Mouse (Mus musculus) intestine, embryonic 15.5 days (tissue): ENCODE measurements around the gene Rcn3. TPM values are rescaled to one million over a fixed set of nuclear protein-coding genes. Genes with fewer than 3 reads are reported as not detected.

Source experiments
- ATAC-seq: fragments of 200-750 bp; cut with Nextera tagmentation; 2 replicates; pipeline ENCODE4 v1.8.0; 2017; ENCODE audit warnings: moderate TSS enrichment, moderate library complexity
- H3K27ac ChIP-seq: fragments of 300-500 bp; sonication (generic); 2 replicates; pipeline ENCODE4 v1.5.1; 2015; ENCODE audit warnings: mild to moderate bottlenecking, inconsistent platforms
- H3K27me3 ChIP-seq: fragments of 300-500 bp; sonication (generic); replicated peaks from 2 replicates; pipeline ENCODE4 v1.6.1; 2015; ENCODE audit warnings: inconsistent platforms
- H3K36me3 ChIP-seq: fragments of 300-500 bp; sonication (generic); 2 replicates; pipeline ENCODE4 v1.6.1; 2015; ENCODE audit warnings: inconsistent platforms
- H3K4me1 ChIP-seq: fragments of 300-500 bp; sonication (generic); replicated peaks from 2 replicates; pipeline ENCODE4 v1.6.1; 2015; ENCODE audit warnings: inconsistent platforms
- H3K4me2 ChIP-seq: fragments of 300-500 bp; sonication (generic); replicated peaks from 2 replicates; pipeline ENCODE4 v1.6.1; 2015; ENCODE audit warnings: mild to moderate bottlenecking, inconsistent platforms
- H3K4me3 ChIP-seq: fragments of 300-500 bp; sonication (generic); replicated peaks from 2 replicates; pipeline ENCODE4 v1.5.1; 2015; ENCODE audit warnings: inconsistent platforms
- H3K9ac ChIP-seq: fragments of 300-500 bp; sonication (generic); 2 replicates; pipeline ENCODE4 v1.6.1; 2015; ENCODE audit warnings: inconsistent platforms
- H3K9me3 ChIP-seq: fragments of 300-500 bp; sonication (generic); 2 replicates; pipeline ENCODE4 v1.6.1; 2016; ENCODE audit warnings: inconsistent platforms
- WGBS: fragments of 180-500 bp; shearing (Covaris S2); methylation state at CpG from one replicate; pipeline ENCODE4 v1.1.7; 2015; 5-methylcytosine and 5-hydroxymethylcytosine counted together
- polyA plus RNA-seq: library from polyadenylated mRNA; unstranded; fragments of >200 nt; fragmentation: Nextera tagmentation; extraction: Ambion mirVana; gene quantifications from 2 replicates; pipeline ENCODE4 v1.2.1, GENCODE M21; 2015

Gene Rcn3
- polyA plus RNA-seq, result 265 and 267 TPM in 2 replicates

DNA sequence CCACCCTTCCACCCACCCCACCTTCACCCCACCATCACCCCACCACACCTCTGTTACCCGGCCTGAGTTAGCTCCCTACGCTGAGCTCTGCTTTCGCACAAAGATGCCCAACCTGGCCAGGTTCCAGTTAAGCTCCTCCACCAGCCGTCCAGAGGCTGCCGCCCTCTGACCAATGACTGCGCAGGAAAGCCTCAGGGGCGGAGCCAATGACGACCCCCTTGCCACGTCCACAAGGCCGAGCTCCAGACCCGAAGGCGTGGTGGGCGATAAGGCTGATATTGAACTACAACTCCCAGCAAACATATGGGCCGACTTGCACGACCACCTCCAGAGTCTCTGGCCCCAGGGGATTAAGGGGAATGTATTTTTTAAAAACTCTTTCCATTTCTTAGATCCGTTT, at the start of gene Rcn3:
Gene Rcn3, minus strand, starts transcription at position 174 of the 400 bp plus-strand sequence.
- peak within 1 kb of the TSS; percentile 50 for H3K4me3 ChIP-seq
- H3K27ac ChIP-seq, result peak within 1 kb of the TSS; percentile 83
- H3K4me1 ChIP-seq, result peaks cover 17% of the 10 kb centered on the region
- H3K27me3 ChIP-seq, result no peaks in the 10 kb centered on the region
- WGBS, result under 1% methylated on average over 16 of the region's 16 CpGs
- peak within 1 kb of the TSS; percentile 61 for H3K4me2 ChIP-seq
- H3K9ac ChIP-seq, result peak within 1 kb of the TSS; percentile 64
- H3K9me3 ChIP-seq, result no peaks in the 10 kb centered on the region
- H3K36me3 ChIP-seq, result peaks cover 11% of the 10 kb centered on the region
- peak; percentile 91 for ATAC-seq

DNA sequence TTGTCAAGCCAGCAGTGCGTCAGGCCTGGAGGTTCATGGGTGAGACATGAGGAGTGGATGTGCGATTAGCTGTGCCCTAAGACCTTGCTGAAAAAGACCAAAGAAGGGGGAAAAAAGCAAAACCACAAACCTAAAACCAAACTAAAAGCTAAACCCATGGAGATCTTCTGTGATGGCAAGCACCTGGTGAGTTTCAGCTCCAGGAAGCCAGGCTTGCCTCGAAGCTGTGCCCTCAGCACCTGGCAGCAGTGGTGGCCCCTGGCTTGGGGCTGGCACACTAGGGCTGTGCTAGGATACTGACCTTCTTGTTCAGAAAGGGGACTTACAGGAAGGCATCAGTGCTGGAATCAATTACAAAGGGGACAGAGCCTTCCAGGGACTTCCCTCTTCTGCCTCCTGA, 49.3 kb upstream of the Rcn3 start:
- no peak for ATAC-seq
- Histone ChIP-seq H3K9me3 (no peaks in the 10 kb centered on the region), H3K36me3 (peaks cover 26% of the 10 kb centered on the region), H3K4me1 (no peaks in the 10 kb centered on the region), H3K9ac (no peak overlapping the region), H3K4me3 (no peak overlapping the region), H3K4me2 (no peak overlapping the region), H3K27me3 (no peaks in the 10 kb centered on the region), H3K27ac (no peak overlapping the region)
- 80% methylated on average over 3 of the region's 3 CpGs for WGBS

DNA sequence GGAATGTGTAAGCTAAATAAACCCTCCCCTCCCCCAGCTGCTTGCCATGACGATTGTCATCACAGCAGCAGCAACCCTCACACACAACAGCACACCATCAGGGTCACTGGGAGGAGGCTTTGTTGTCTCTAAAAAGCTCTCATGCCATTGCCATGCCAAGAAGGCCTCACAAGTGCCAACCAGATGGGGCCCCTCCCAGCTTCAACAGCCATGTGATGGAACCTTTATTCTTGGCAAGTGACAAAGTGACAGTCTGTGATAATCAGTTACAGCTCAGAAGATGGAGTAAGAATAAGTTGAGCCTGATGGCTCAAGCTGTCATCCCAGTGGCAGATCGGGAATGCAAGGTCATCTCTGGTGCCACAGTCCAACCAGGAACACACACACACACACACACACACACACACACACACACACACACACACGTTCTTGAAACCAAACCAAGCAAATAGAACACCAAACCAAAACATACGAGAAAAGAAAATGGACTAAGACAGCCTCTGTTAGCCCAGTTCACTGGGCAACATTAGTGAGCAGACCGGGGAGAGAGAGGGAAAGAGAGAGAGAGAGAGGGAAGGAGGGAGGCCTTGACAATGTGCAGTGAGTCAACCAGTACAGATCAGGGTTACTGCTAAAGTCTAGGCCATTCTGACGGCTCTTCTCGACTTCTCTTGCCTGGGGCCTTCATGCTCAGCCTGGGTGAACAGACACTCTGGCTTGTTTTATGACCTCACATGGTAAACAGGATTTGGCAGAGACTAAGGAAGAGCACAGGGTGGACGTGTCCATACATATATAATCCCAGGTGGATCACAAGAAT, 48.1 kb upstream of the Rcn3 start:
- H3K9ac ChIP-seq, result no peak overlapping the region
- ATAC-seq, result no peak
- no peaks in the 10 kb centered on the region for H3K9me3 ChIP-seq
- no peak overlapping the region for H3K27ac ChIP-seq
- H3K4me3 ChIP-seq, result no peak overlapping the region
- WGBS, result 64% methylated on average over 8 of the region's 8 CpGs
- H3K4me2 ChIP-seq, result no peak overlapping the region
- no peaks in the 10 kb centered on the region for H3K27me3 ChIP-seq
- peaks cover 7% of the 10 kb centered on the region for H3K4me1 ChIP-seq
- H3K36me3 ChIP-seq, result peaks cover 16% of the 10 kb centered on the region

DNA sequence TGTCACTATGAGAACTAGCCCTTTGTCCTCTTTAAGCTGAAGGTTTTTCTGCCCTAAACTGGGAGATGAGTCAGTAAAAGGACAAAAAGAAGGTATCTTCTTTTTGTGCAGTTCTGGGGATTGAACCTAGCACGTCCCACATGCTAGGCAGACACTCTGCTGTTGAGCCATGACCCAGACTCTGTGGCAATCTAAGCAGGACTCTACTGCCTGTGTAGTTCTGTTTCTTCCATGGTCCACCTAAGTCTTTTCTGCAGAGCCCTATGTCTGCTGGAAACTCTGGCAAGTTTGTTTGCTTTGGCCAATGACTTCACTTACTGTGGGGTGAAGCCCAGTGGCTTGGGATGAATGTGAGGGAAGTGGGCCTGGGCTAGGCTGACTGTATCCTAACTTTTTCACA, 46.4 kb upstream of the Rcn3 start:
- ATAC-seq, result no peak
- Histone ChIP-seq H3K9ac (no peak overlapping the region), H3K4me3 (no peak overlapping the region), H3K36me3 (0 out of 2 replicates have a peak, but pooled peaks cover 8% of the 10 kb centered on the region), H3K27ac (no peak overlapping the region), H3K9me3 (no peaks in the 10 kb centered on the region), H3K4me1 (peaks cover 9% of the 10 kb centered on the region), H3K4me2 (no peak overlapping the region), H3K27me3 (no peaks in the 10 kb centered on the region)
- WGBS, result 74% methylated on average over 1 of the region's 1 CpGs

DNA sequence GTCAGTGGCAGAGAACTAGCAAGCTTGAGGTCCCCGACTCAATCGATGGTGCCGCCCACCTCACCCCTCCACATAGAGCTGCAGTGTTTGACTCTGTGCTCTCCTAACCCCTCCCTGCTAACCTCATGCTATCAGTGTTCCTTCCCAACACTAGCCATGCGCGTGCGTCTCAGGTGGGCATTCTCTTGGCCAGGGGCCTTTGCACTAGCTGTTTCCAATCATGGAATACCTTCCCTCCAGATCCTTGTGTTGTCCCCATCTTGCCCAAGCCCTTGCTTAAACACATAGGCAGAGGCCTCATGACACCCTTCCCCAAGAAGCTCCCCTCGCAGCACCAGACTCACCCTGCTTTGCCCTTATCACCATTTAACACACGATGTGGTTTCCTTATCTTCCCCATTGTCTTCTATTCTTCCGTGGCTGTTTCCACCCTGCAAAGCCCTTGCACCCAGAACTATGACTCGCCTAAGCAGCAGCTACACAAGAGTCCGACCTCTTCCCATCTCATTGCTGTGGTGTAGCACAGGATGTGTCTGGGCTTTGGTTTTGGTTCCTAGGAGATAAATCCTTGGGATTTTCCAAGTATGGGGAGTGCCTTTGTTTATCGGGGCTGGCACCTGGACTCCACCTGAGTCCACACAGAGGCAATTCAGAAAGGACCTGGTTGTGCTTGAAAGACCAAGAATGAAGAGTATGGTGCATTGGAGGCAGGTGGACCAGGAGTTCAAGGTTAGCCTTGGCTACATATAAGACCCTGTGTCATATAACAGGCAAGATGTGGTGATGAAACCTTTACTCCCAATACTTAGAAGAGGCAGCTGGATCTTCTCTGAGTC, 45.4 kb upstream of the Rcn3 start:
- H3K4me2 ChIP-seq, result no peak overlapping the region
- no peaks in the 10 kb centered on the region for H3K9me3 ChIP-seq
- no peak overlapping the region for H3K4me3 ChIP-seq
- 73% methylated on average over 12 of the region's 12 CpGs for WGBS
- H3K27ac ChIP-seq, result no peak overlapping the region
- no peak for ATAC-seq
- 0 out of 2 replicates have a peak, but pooled peaks cover 3% of the 10 kb centered on the region for H3K36me3 ChIP-seq
- H3K9ac ChIP-seq, result no peak overlapping the region
- no peaks in the 10 kb centered on the region for H3K27me3 ChIP-seq
- H3K4me1 ChIP-seq, result peaks cover 9% of the 10 kb centered on the region

DNA sequence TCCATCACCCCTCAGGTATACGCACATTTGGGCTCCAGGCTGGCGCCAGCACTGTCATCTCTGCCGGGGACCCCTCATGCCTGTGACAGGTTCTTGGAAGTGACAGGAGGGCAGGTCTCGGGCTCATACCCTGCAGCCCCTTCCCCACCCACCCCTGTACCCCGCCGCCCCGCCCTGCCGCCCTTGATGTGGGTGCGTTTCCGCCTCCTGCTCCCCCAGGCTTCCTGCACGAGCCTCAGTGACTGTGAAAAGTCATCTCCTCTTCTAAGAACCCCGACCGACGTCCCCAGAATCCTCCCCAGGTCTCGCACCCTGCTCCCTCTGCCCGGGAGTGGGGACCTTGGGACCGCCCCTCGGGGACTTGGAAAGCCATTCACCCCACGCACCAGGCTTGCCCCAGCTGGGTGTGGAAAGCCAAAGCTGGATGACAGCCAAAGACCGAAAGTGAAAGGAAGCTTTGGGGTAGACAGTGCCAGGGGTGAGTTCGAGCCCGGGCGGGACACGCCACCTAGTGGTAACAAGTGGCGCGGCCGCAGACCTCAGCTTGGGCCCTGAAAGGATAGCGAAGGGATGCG, 44.1 kb upstream of the Rcn3 start, which contains the start of the genes Gm45713 and Flt3l:
Gene Gm45713, minus strand, starts transcription at position 239 of the 575 bp plus-strand sequence.
Gene Flt3l, minus strand, starts transcription at position 440 of the 575 bp plus-strand sequence.
- H3K27ac ChIP-seq, result no peak within 1 kb of the TSS
- H3K4me2 ChIP-seq, result peak within 1 kb of the TSS; percentile 84
- no peaks in the 10 kb centered on the region for H3K36me3 ChIP-seq
- H3K9ac ChIP-seq, result peak within 1 kb of the TSS; percentile 69
- H3K27me3 ChIP-seq, result no peaks in the 10 kb centered on the region
- H3K9me3 ChIP-seq, result no peaks in the 10 kb centered on the region
- 3% methylated on average over 29 of the region's 29 CpGs for WGBS
- ATAC-seq, result peak; percentile 90
- H3K4me1 ChIP-seq, result peaks cover 9% of the 10 kb centered on the region
- H3K4me3 ChIP-seq, result peak within 1 kb of the TSS; percentile 60

DNA sequence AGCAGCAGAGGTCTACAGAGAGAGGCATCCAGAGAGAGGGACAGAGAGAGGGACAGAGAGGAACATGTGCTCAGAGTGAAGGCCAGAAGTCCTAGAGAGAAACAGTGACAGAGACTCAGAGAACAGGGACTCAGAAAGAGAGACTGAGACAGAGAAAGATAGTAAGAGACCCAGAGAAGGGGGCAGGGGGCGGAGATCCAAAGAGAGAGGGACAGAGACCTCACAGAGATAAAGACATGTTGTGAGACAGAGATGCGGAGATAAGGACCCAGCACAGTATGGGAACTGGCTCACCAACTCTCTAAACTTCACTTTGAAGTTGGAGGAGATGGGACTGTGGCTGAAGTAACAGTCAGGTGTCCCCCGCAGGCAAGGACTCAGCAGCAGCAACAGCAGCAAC, 43.3 kb upstream of the Rcn3 start:
- whole genome bisulfite sequencing, result 79% methylated on average over 3 of the region's 3 CpGs
- no peaks in the 10 kb centered on the region for H3K9me3 ChIP-seq
- H3K4me2 ChIP-seq, result peak overlapping the region; percentile 84
- no peaks in the 10 kb centered on the region for H3K36me3 ChIP-seq
- no peak overlapping the region for H3K27ac ChIP-seq
- H3K27me3 ChIP-seq, result no peaks in the 10 kb centered on the region
- peak overlapping the region; percentile 69; the same call in 1 of the 2 replicates for H3K9ac ChIP-seq
- peaks cover 9% of the 10 kb centered on the region for H3K4me1 ChIP-seq
- H3K4me3 ChIP-seq, result peak overlapping the region; percentile 60; the same call in 1 of the 2 replicates
- no peak for ATAC-seq

DNA sequence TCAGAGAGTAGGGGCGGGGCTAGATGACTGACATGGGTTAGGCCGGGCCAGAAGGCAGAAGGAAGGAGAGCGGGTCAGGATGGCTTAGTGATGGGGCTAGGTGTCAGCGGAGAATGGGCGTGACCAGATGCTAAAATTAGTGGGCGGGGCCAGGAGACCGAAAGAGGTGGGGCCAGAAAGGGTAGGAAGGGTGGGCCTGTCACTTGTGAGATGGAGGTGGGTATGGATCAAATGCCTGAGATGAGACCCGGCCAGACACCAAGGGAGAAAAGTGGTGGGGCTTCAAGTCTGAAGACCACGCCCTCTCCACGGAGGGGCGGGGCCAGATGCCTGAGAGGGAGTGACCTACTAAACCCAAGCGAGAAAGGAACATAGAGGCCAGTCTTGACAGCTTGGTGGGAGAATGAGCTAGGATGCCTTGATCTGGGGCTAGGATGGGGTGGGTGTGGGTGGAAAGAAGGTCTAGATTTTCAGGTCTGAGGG, 42.6 kb upstream of the Rcn3 start:
- no peak overlapping the region for H3K9ac ChIP-seq
- H3K4me1 ChIP-seq, result peaks cover 13% of the 10 kb centered on the region
- H3K27me3 ChIP-seq, result no peaks in the 10 kb centered on the region
- H3K36me3 ChIP-seq, result no peaks in the 10 kb centered on the region
- no peak overlapping the region for H3K4me3 ChIP-seq
- no peaks in the 10 kb centered on the region for H3K9me3 ChIP-seq
- peak overlapping the region; percentile 11; the same call in 1 of the 2 replicates for H3K4me2 ChIP-seq
- 10% methylated on average over 12 of the region's 12 CpGs for WGBS
- H3K27ac ChIP-seq, result no peak overlapping the region
- ATAC-seq, result no peak; the same call in 1 of the 2 replicates

DNA sequence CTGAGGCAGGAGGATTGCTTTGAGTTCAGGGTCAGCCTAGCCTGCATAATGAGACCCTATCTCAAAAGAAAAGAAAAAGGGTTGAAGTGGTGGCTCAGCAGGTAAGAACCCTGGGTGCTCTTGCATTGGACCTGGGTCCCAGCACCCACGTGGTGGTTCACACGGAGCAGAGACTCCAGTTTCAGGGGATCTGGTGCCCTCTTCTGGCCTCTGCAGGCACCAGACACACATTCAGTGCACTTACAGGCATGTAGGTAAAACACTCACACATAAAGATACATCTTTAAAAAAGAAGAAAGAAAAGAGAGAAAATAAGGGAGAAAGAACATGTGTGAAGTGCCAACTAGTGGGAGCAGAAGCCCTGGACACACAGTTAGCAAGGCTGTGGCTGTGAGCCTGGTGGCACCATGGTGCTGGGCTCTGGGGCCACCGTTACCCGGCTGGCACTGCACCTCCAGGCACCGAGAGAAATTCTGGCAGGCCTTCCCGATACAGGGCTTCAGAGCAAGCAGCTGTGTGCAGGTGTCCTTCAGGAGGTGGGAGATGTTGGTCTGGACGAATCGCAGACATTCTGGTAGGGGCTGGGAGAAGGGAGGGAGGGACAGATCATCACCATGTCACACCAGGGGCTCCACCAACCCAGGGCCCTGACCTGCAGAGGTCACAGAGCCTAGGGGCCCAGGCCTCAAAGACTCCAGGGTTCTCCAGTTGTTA, 41.6 kb upstream of the Rcn3 start:
- H3K9ac ChIP-seq, result no peak overlapping the region
- H3K4me1 ChIP-seq, result peaks cover 13% of the 10 kb centered on the region
- H3K4me3 ChIP-seq, result no peak overlapping the region
- WGBS, result 81% methylated on average over 8 of the region's 8 CpGs
- H3K27me3 ChIP-seq, result no peaks in the 10 kb centered on the region
- ATAC-seq, result no peak
- H3K27ac ChIP-seq, result no peak overlapping the region
- no peaks in the 10 kb centered on the region for H3K36me3 ChIP-seq
- 0 out of 2 replicates have a peak overlapping the region, but pooled peaks have one; percentile 11 for H3K4me2 ChIP-seq
- no peaks in the 10 kb centered on the region for H3K9me3 ChIP-seq

DNA sequence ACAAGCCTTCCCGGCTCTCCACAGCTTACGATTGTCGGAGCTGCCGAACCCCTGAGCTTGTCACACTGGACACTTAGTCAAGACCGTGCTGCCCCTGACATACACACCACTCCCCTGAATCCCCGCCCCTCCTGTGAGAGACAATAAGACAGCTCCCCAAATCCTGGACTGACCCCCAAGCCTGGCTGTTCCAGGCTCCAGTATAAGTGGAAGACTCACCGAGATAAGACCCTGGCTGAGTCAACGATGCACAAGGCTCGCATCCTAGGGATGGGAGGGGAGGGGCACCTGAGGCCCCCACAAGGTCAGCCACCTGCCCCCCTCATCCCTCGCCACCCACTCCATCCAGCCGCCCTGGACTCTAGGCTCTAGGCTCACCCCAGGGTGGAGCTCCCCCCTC, 39.8 kb upstream of the Rcn3 start:
- Histone ChIP-seq H3K9ac (no peak overlapping the region), H3K4me3 (no peak overlapping the region), H3K27ac (no peak overlapping the region), H3K36me3 (peaks cover 4% of the 10 kb centered on the region), H3K27me3 (no peaks in the 10 kb centered on the region), H3K4me2 (no peak overlapping the region), H3K4me1 (peaks cover 18% of the 10 kb centered on the region), H3K9me3 (no peaks in the 10 kb centered on the region)
- no peak for ATAC-seq
- 78% methylated on average over 11 of the region's 11 CpGs for WGBS

DNA sequence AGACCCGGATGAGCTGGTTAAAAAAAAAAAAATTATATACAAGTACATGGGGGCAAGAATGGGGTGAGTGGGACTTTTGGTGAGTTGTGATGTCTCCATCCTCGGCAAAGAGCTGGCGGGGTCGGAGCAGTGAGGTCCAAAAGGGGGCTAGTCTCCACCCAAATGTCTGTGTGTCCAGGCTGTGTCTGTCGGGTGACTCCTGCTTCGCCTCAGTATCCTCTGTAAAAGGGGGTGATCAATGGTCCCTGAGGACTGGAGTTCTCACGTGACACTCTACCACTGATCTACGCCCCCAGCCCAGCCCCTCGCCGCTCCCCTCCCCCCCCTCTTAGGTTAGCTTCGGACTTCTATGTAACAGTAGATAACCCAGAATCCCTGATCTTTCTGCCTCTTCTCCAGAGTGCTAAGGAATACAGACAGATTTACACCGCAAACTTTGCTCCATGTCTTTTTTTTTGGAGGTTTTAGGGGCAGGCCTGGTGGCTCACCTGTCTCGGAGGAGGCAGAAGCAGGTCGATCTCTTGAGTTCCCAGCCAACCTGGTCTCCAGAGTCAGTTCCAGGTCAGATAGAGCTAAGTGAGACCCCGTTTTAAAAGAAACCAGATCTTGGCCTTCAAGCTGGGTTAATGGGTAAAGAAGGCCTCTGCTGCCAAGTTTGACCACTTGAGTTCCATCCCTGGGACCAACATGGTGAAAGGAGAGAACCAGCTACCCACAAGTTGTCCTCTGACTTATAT, 37.9 kb upstream of the Rcn3 start:
- no peaks in the 10 kb centered on the region for H3K27me3 ChIP-seq
- WGBS, result 61% methylated on average over 15 of the region's 15 CpGs
- H3K4me1 ChIP-seq, result peaks cover 24% of the 10 kb centered on the region
- ATAC-seq, result no peak
- peak overlapping the region; percentile 73 for H3K4me2 ChIP-seq
- peak overlapping the region; percentile 89 for H3K4me3 ChIP-seq
- H3K36me3 ChIP-seq, result peaks cover 22% of the 10 kb centered on the region
- H3K9ac ChIP-seq, result no peak overlapping the region
- 0 out of 2 replicates have a peak overlapping the region, but pooled peaks have one; percentile 90 for H3K27ac ChIP-seq
- H3K9me3 ChIP-seq, result no peaks in the 10 kb centered on the region
